Mouse (Mus musculus) brain, adult 2 months (tissue): ENCODE measurements around the gene Rita1.

Source experiments
- DNase-seq: peaks from one replicate; pipeline ENCODE4 v3.0.0; 2011; ENCODE audit warnings: low read depth, low spot score

The Rita1 gene

DNA sequence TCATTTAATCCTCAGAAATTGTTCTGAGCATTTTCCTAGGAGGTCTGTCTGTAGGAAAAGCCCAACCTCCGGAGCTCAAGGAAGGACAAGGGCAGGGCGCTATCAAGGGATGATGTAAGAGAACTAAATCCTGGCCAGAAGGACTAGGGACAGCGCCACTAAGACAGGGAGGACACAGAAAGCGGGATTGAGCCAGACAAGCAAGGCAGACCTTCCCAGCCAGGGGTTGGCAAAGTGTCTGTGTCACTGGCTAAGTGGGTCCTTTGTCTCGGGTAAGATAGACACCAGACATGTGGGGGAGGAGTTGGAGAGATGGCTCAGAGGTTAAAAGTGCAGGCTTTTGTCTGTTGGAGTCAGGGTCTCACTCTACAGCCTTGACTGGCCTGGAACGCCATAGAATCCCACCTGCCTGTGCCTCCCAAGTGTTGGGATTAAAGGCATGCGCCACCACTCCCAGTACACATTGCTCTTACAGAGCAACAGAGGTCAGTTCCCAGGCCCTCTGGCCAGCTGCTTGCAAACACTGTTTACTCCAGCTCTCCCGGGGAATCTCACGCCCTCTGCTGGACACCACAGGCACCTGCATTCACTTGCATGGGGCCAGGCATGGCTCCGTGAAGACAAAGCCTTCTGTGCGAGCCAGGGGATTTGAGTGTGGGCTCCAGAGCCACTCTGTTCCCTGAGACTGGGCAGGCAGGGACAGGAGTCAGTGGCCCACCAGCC, 11.3 kb downstream of the Rita1 start:
- DNase-seq = peak; percentile 49

DNA sequence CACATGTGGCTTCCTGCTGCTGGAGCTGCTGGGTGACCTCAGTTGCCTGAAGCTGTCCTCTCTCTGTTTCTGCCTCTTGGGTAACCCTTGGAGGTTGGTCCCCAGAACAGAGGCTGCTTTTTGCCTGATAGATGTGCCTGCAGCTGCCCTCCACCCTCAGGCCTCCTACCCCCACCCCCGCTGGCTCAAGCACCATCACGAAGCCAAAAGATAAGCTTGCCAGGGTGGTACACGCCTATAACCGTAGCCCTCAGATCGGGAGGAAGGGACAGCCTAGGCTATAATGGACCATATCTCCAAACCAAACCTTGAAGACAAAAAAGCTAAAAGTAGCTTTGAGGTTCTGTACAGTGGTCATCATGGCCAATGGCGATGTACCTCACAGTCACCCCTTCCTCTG, 12.8 kb downstream of the Rita1 start:
- no peak for DNase-seq

DNA sequence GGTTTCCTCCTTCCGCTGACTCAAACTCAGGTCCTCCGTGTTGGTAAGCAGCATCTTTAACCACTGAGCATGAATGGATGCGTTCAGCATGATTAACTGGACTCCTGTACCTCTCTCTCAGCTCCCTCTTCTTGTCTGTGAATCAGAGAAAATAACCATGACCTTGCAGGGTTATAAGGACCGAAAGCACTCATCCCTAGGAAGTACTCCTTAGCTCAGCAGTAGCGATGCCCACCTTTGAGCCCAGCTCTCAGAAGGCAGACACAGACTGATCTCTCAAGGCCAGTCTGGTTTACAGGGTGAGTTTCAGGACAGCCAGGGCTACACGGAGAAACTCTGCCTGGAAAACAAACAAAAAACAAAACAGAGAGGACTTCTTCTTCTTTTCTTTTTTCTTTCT, 17.9 kb downstream of the Rita1 start:
- DNase-seq = no peak

DNA sequence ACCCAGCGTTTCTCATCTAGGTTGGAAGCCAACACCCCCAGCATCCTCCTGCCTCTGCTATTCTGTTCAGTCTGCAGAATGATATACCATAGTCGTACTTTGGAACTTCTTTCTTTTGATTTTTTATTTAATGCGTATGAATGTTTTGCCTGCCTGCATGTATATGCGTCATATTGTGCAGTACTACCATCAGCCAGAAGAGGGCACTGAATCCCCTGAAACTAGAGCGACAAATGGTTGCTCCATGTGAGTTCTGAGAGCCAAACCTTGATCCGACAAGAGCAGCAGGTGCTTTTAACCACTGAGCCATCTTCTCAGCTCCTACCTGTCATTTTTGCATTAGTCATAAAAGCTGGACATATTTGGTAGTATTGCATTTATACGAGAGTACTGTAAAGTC, 20.2 kb downstream of the Rita1 start:
- no peak for DNase-seq

DNA sequence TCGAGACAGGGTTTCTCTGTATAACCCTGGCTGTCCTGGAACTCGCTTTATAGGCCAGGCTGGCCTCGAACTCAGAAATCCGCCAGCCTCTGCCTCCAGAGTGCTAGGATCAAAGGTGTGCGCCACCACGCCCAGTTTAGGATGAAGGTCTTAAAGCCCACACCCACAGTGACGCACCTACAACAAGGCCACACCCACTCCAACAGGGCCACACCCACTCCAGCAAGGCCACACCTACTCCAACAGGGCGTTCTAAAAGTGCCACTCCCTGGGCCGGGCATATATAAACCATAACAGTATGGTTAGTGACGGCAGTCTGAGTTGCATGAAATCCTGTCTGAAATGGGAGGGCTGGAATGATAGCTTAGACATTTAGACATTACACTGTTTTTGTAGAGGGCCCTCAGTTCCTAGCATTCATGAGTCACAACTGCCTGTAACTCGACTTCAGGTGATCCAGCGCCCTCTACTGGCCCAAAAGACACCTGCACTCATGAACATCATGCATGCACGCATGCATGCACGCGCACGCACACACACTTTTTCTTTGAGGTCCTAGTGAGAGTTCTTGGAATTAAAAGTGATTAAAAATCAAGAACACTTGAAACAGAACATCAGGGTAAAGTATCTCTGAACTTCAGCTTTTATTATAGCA, 21.9 kb downstream of the Rita1 start:
- no peak for DNase-seq

DNA sequence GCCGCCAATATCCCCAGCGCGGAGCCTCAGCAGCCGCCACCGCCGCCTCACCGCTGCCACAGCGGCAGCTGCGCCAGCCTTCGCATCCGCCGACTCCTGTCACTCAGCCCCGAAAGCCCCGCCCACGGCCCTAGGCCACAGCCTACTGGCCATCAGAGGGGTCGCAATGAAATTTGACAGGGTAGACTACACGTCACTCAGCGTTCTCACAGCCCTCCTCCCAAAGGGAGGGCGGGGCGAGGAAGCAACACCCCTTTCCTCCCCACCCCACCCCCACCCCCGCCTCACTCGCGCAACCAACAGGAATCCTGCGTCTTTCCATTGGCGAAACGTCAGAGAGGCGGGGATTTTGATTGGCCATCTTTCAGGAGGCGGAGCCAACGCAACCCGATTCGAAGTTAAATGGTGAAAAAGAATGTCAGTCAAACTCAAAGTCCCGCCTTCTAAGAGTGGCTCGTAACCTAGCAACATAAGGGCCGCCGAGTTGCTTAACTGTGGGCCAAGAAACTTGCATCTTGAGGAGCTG, 23.8 kb downstream of the Rita1 start, which contains the start of the genes Tpcn1 and Iqcd:
Tpcn1 (minus strand) TSS at position 105 of the 526 bp plus-strand sequence.
Iqcd (plus strand) TSS at position 448 of the 526 bp plus-strand sequence.
- DNase-seq = peak; percentile 100

DNA sequence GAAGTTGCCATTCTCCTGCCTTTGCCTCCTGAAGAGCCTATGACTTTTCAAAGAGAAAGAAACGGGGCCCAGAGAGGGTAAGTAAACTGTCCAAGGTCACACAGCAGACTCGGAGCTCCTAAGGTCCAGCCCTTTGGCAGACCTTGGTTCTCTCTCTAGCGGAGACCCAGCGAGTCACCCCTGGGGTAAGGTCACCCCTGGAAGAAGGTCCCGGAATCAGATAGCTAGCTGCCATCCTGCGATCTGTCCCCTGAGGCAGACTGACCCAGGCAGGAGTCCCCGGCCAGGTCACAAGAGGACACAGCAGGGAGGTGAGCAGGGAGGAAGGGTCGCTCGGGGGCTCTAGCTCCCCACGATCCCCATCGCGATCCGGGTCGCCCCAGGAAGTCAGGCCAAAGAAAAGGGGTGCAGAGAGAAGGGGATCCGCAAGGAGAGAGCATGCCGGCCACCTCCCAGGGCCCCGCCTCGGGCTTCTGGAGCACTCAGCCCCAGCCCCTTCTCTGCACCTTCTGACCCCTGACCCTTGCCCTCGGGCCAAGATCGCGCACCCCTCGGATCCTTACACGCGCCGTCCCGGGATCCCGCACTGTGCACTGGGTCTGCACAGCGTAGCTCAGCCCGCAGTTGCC, 24.3 kb downstream of the Rita1 start:
- no peak for DNase-seq

DNA sequence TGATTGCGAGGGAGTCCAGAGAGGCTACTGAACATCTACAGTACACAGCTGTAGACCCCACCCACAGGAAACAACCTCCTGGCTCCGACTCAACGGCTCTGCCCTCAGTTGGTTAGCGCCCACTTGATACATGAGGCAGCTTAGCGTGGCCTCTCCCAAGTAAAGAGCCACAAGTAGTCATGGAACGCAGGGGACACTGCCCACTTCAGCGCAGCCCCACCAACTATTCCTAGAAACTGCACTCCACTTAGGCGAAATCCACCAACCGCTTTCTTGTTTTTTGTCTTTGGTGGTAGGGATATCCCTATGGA, 24.8 kb downstream of the Rita1 start:
- no peak for DNase-seq

DNA sequence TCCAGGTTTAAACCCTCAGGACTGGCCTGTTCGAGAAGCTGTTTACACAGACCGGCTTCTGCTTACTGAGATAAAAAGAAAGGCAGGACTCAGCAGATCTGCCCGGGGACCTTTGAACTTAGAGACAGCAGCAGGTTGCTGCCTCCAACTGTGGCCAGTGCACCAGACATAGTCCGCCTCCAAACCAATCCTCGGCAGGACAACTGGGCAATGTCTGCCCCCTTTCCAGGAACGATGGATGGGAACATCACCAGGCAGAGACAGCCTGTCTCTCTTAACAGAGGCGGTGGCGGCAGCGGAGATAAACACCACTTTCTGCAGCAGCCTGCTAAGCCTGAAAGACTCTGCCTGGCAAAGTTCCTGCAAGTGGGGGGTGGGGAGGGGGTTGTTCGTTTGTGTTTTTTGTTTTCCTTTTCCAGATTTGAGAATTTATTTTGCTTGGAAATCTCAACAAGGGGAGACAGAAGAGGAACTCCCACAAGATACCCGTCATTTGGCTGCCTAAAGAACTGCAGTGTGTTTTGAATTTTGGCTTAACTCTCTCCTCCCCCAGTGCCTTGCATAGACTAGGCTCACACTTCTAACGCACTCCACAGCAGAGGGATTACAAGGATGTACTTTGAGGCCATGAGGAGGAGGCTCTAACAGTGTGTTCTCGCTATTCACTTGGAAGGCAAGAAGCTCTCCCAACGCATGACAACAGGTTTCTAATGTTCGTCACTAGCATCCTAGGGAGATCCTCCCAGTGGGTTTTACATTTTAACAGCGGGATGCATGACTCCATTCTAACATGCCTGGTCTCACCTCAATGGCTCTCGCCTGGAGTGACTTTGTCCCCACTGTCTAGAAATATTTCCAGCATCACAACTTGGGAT, 25.4 kb downstream of the Rita1 start:
- DNase-seq = peak; percentile 84

DNA sequence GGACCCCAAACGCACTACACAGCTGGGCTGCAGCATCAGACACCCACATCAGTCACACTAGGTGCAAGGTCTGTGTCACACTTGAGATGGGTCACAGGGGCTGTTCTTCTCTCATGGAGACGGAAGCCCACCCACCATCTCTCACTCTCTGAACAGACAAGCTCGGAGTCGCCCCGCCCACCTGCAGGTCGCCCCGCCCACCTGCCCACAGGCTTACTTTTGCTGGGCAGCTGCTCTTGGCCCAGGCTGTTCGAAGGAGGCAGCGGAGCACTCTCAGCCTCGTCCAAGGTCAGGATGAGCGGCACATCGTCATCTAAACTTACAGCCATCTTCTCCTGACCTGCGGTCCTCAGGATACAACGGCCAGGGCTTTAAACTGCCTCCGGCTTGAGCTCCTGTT, 27.4 kb downstream of the Rita1 start:
- no peak for DNase-seq

DNA sequence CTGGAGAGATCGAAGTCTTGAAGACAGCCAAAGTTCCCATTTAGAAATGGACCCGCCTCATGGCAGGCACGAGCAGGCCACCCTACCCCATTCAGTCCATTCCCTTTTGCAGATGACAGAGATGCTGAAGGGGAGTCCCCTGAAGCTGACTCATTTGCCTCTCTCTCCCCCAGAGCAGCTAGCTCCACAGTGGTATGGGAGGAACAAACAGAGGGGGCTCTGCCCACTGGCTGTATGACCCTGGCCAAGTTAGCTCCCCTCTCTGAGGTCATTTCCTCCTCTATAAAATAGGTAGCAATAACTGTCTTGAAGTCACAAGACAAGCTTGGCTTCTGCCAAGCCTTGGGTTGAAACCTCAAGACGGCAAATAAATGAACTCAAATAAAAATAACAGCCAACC, 28.9 kb downstream of the Rita1 start:
- no peak for DNase-seq

DNA sequence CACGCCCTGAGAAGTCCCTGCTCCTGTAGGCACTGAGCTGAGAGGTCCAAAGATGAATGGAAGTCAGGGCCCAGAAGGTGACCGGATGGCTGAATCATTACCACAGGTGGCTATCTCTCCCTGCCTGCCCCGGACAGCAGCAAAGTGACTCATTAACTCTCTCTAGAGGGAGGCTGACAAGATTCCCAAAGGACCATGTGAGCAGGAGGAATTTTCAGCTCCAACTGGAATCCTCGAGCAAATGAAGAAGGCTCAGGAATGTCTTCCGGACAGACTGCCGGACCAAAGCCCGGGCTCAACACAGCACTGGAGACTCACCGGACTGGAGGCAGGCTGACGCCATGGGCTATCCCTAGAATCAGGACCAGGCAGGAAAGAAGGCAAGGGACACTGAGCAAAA, 30.4 kb downstream of the Rita1 start:
- no peak for DNase-seq

DNA sequence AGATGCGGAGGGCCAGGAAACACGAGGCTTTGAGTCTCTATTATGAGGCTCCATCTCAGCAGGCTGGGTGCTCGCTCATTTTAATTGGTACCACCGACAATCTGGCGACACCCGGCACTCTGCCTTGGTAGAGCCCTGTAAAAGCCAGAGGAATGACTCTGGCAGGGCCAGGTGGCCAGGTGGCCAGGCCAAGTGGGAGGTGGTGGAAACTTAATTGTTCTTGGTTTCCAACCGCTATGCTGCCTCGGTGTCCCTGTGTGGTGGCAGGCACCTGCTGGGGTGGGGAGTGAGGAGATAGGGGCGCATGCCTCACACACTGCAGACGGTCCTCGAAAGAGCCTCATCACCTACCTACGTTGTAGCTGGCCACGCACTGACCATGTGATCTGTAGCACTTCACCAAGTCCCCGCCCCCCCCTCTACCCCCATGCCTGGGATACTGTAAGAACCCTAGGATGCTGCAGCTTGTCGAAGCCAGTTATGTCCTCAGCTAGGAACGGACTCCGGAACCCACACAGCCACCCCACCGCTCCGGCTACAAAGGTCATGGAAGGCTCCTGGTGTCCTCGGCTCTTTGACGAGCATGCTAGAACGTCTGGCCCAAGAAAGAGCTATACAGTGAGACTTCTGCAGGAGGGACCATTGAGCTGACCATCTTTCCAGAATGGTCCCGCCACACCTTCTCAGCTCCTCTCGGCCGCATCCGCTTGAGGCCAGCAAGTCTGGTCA, 32.3 kb downstream of the Rita1 start:
- peak; percentile 80 for DNase-seq

DNA sequence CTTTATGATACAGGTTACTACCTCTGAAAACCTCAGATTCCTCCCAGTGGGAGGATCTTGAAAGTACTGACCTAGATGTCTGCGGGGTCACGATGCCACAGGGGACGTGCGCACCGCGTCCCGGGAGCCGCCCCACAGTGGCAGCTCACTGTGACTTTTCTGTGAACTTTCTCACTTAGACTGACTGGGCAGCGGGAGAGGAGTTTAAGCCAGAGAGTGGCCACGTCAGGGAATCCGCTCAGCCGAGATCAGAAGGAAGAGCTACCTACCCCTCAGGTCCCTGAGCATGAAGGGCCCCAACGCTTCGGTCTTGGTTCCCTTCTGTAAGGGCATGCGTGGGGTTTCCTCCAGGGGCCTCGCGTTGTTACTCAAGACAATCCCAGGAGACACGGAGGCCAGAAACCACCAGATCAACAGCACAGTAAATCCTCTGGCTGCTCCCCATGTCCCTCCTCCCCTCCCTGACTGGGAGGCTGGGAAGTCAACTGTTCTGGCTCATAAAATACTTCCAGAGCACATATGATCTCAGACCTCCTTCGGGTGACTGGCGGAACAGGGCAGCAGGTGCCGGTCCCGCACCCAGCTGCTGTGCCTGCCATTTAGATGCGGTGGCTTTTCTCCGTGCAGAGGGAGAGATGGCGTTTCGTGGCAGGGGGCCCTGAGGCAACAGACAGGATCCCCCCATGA, 33.0 kb downstream of the Rita1 start:
- peak; percentile 70 for DNase-seq

DNA sequence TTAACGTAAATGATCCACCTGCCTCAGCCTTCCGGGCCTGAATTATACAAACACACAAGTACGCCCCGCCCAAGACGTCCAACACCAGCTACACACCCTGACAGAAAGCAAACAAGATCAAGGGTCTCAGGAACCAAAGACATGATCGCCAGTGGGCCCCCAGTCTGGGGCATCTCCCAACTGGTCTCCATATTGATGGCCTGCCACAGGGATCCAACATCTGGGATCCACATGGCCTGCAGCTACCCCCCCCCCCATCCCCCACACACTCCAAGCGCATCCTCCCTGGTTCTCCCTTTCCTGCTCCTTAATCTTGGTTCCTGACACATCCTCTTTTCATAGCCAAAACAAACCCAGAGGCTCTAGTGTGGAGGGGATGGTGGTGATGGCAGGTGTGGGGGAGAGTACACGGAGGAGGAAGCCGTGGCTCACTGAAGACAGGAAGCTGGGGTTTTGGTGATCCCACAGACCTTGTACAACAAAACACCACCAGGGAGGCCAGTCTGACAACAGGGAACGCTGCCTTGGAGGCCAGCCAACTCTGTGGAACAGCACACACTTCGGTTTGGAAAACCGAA, 33.8 kb downstream of the Rita1 start:
- peak; percentile 51 for DNase-seq

DNA sequence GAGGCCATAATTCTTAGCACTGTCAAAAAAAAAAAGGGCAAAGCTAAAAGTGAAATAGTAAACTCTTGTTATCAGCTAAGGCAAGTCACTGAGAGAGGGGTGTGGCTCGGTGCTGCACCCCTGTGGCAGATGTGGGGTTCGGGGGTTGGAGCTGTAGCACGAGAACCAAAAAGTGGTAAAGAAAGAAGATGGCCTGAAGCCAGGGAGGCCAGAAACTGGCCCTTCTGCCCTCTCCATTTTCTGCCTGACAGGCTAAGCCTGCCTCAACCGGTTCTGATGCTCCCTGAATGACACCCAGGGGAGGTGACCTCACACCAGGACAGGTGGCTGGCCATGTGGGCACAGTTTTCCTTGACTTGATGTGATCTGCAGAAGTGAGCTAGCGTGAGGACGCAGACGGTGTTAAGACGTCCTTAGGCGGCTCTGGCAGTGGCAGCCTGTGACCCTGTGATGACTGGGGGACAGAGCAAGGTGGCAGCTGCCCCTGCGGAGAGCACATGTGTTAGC, 34.4 kb downstream of the Rita1 start:
- DNase-seq = no peak

DNA sequence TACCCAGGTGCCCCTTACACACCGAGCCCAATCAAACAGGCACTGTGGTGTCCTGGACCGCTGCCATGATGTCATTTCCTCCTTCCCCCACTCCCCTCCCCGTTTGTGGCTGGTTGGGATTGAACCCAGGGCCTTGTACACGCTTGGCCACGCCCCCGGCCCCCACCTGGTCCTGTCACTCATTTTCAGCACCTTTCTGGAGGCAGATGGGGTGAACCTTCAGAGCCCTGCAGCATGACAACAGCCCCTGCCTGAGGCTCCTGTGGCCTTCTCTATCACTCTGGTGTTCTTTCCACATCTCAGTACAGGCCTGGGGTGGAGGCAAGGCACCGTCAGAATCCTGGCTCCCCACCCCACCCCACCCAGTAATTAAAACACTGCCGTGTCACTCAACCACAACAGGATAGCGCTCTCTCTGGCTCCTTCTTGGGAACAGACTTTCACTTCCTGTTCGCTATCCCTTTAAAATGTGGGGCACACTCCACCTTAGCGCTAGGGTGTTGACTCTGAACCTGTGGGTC, 35.5 kb downstream of the Rita1 start:
- no peak for DNase-seq

DNA sequence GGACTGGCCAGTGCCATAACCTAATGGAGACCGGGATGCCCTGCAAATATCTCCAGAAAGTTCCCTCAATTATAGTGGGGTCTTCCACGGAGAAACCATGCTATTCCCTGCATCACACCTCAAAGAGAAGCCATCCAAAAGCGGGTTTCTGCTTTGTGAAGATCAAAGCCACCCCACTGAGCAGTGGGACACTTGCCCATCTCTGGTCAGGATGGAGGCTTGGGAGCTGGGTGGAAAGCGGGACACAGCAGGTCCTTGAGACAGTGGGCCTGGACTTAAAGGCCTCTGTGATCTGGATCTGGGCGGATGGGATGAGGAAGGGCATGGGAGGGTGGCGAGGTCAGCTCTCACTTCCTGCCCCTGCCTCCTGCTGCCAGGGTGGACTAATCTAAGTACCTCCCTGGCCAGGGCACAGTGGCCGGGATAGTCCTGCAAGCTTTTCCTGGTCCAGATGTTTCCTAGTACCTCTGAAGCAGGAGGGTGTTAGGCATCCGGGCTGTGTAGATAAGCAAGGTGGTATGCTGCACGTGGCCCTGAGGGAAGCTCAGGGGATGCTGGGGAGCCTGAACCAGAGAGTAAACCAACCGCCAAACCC, 37.8 kb downstream of the Rita1 start:
- DNase-seq = peak; percentile 44

DNA sequence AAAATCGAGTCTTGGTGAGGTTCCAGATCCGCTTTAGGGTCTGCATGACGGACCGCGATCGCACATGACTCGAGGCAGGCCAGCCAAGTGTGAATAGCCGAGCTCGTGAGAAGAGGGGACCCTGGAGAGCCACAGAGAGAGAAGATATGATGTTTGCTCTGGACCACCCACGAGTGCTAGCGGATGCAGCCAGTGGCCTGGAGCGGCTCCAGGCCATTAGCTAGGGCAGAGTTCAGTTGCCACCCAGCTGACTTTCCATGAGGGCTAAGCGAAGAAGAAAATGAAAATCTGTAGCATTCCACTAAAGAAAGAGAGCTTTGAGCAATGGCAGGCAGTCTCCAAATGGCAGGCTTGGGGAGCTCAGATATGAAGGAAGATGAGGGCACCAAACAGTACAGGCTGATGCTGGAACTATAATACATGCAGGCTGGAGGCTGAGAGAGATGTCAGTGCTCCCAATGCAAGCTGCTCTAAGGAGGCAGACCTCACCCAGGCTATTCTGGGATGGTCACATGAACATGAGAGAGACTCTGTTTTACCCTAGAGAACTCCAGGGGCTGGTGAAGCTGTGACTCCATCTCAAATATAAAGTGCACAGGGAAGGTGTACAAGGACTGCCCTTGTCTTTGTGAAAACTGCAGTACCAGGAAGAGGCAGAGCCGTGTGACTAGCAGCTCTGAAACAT, 41.2 kb downstream of the Rita1 start:
- DNase-seq = peak; percentile 49
